ENCODE assay signal across 18 mouse cellular contexts in genomic region chr10:41218897-41219296, GRCm38 (mm10).
"Had no signal": no experiment of that assay in that cellular context is flagged by ENCODE, and none has a peak within 500 bp of the region (broad histone marks: within the 10 kb centered on the region; RNA-seq: fewer than 3 reads in every experiment).

No protein-coding gene starts in this region.

- H3K36me3 ChIP-seq: intestine, embryonic 15.5 days had no signal

- H3K9me3 ChIP-seq: intestine, embryonic 15.5 days; kidney, embryonic 15.5 days; megakaryocyte, embryonic 14.5 days; neural tube, embryonic 13.5 days had no signal

- H3K27me3 ChIP-seq: intestine, embryonic 15.5 days; kidney, embryonic 15.5 days; megakaryocyte, embryonic 14.5 days; neural tube, embryonic 13.5 days had no signal

- DNase-seq: kidney, adult 11 months; kidney, adult 8-10 months; kidney, postnatal 10 days; kidney, postnatal 36 days; layer of hippocampus, postnatal 36 days; lung, embryonic 14.5 days; retina, postnatal 1 day; right cerebral cortex, postnatal 25 days; thymus, adult 18-20 months; thymus, postnatal 36 days had no signal

- H3K27ac ChIP-seq: intestine, embryonic 15.5 days; kidney, embryonic 15.5 days; left cerebral cortex, adult 2 months; neural tube, embryonic 13.5 days had no signal

- H3K4me3 ChIP-seq: intestine, embryonic 15.5 days; kidney, embryonic 15.5 days; left cerebral cortex, adult 2 months; megakaryocyte, embryonic 14.5 days; myocyte; neural tube, embryonic 13.5 days had no signal

- H3K4me1 ChIP-seq: intestine, embryonic 15.5 days; kidney, embryonic 15.5 days had no signal

- H3K4me2 ChIP-seq: intestine, embryonic 15.5 days; kidney, embryonic 15.5 days; lung, embryonic 14.5 days; midbrain, embryonic 11.5 days; neural tube, embryonic 13.5 days had no signal

- ATAC-seq: intestine, embryonic 15.5 days; lung, postnatal 0 days had no signal

- H3K9ac ChIP-seq: intestine, embryonic 15.5 days; kidney, embryonic 15.5 days; lung, embryonic 14.5 days; neural tube, embryonic 13.5 days had no signal
